Mouse (Mus musculus) forebrain, embryonic 13.5 days (tissue): ENCODE data around the gene Hecw1. TPM values are rescaled to one million over a fixed set of nuclear protein-coding genes. Genes with fewer than 3 reads are reported as not detected.

Source experiments
- ATAC-seq: fragments of 200-750 bp; cut with Nextera tagmentation; 2 replicates; pipeline ENCODE4 v1.8.0; 2017
- H3K27ac ChIP-seq: fragments of 300-500 bp; sonication (generic); 2 replicates; pipeline ENCODE4 v1.5.1; 2015; ENCODE audit warnings: inconsistent platforms, mild to moderate bottlenecking, moderate library complexity
- H3K27me3 ChIP-seq: fragments of 300-500 bp; sonication (generic); 2 replicates; pipeline ENCODE4 v1.6.1; 2015; ENCODE audit warnings: mild to moderate bottlenecking, inconsistent platforms
- H3K36me3 ChIP-seq: fragments of 300-500 bp; sonication (generic); 2 replicates; pipeline ENCODE4 v1.6.1; 2015; ENCODE audit warnings: mild to moderate bottlenecking, inconsistent platforms; ENCODE audit not compliant: poor library complexity, severe bottlenecking
- H3K4me1 ChIP-seq: fragments of 300-500 bp; sonication (generic); 2 replicates; pipeline ENCODE4 v1.6.1; 2015; ENCODE audit warnings: inconsistent platforms
- H3K4me2 ChIP-seq: fragments of 300-500 bp; sonication (generic); 2 replicates; pipeline ENCODE4 v1.6.1; 2015; ENCODE audit warnings: inconsistent platforms, mild to moderate bottlenecking, moderate library complexity
- H3K4me3 ChIP-seq: fragments of 300-500 bp; sonication (generic); 2 replicates; pipeline ENCODE4 v1.5.1; 2015; ENCODE audit warnings: mild to moderate bottlenecking, inconsistent platforms
- H3K9ac ChIP-seq: fragments of 300-500 bp; sonication (generic); 2 replicates; pipeline ENCODE4 v1.6.1; 2015; ENCODE audit warnings: mild to moderate bottlenecking, inconsistent platforms
- H3K9me3 ChIP-seq: fragments of 300-500 bp; sonication (generic); replicated peaks from 2 replicates; pipeline ENCODE4 v1.6.1; 2016; ENCODE audit warnings: inconsistent platforms
- WGBS: fragments of 180-500 bp; shearing (Covaris S2); methylation state at CpG from one replicate; pipeline ENCODE4 v1.1.7; 2015; 5-methylcytosine and 5-hydroxymethylcytosine counted together
- polyA plus RNA-seq: library from polyadenylated mRNA; unstranded; fragments of >200 nt; fragmentation: Nextera tagmentation; extraction: Ambion mirVana; gene quantifications from 2 replicates; pipeline ENCODE4 v1.2.1, GENCODE M21; 2015

Gene Hecw1
- polyA plus RNA-seq, 1 experiment from 2014 or later, result 23.8 TPM

DNA sequence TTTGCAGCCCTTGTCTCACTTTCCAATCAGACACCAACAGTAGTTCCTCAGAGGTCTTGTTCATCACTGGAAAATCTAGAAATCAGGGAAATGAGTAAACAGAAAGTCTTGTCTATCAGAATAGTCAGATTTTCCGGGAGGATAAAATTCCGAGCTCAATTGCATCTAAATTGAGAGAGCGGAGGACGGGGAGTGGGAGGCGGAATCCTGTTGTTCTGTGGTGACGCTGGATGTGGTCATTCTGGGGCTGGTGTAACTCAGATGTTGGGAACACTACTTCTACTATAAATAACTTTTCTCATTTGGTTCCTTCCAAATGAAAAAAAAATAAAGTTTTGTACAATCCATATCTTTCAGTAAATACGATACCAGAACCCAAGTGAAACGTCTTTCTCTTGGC is 24.2 kb downstream of the Hecw1 start:
- Histone ChIP-seq H3K4me3 (no peak overlapping the region), H3K27me3 (no peaks in the 10 kb centered on the region), H3K4me1 (0 out of 2 replicates have a peak, but pooled peaks cover 5% of the 10 kb centered on the region), H3K36me3 (no peaks in the 10 kb centered on the region), H3K4me2 (no peak overlapping the region), H3K9ac (no peak overlapping the region), H3K27ac (no peak overlapping the region), H3K9me3 (no peaks in the 10 kb centered on the region)
- ATAC-seq, result no peak
- 89% methylated on average over 8 of the region's 8 CpGs for WGBS

DNA sequence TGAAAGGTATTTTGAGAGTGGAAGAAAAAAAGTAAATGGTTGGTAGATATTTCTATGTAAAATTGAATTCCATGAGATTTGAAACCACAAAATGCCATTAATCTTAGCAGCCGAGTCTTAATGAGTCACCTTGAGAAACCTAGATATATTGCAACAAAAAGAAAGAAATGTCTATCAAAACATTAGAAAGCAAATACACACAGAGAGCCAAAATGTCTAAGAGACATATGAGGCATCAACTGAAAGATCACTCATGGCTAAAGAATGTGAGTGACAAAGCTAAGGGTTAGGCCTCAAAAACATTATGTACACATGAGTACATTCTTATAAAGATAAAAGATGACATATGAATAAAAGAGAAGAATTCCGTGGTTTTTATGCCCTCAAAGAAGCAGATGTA is 26.1 kb downstream of the Hecw1 start:
- no peaks in the 10 kb centered on the region for H3K9me3 ChIP-seq
- H3K27me3 ChIP-seq, result no peaks in the 10 kb centered on the region
- H3K36me3 ChIP-seq, result no peaks in the 10 kb centered on the region
- 81% methylated on average over 2 of the region's 2 CpGs for WGBS
- 0 out of 2 replicates have a peak, but pooled peaks cover 5% of the 10 kb centered on the region for H3K4me1 ChIP-seq
- no peak for ATAC-seq
- H3K9ac ChIP-seq, result no peak overlapping the region
- H3K27ac ChIP-seq, result no peak overlapping the region
- H3K4me2 ChIP-seq, result no peak overlapping the region
- no peak overlapping the region for H3K4me3 ChIP-seq

- WGBS, result 49% methylated on average over 2 of the region's 2 CpGs
- ATAC-seq, result peak; percentile 88
- H3K9ac ChIP-seq, result no peak overlapping the region
Measured at GRCm38 (mm10) chr13:14487812-14488211, 35.2 kb downstream of the Hecw1 start.

GRCm38 (mm10) chr13:14471121-14471520 is 51.9 kb downstream of the Hecw1 start:
- ATAC-seq, result no peak
- H3K9ac ChIP-seq, result no peak overlapping the region
- 80% methylated on average over 1 of the region's 1 CpGs for WGBS
- no peak overlapping the region for H3K27ac ChIP-seq
- no peaks in the 10 kb centered on the region for H3K36me3 ChIP-seq
- no peak overlapping the region for H3K4me3 ChIP-seq
- H3K9me3 ChIP-seq, result no peaks in the 10 kb centered on the region
- H3K27me3 ChIP-seq, result no peaks in the 10 kb centered on the region
- no peaks in the 10 kb centered on the region for H3K4me1 ChIP-seq
- H3K4me2 ChIP-seq, result no peak overlapping the region

More at GRCm38 (mm10) chr13:14487812-14488211, 35.2 kb downstream of the Hecw1 start:
- Histone ChIP-seq H3K27me3 (no peaks in the 10 kb centered on the region), H3K4me2 (no peak overlapping the region), H3K27ac (no peak overlapping the region), H3K9me3 (no peaks in the 10 kb centered on the region), H3K36me3 (no peaks in the 10 kb centered on the region), H3K4me1 (peaks cover 3% of the 10 kb centered on the region; the same call in 1 of the 2 replicates), H3K4me3 (no peak overlapping the region)

GRCm38 (mm10) chr13:14467517-14467916 is 55.5 kb downstream of the Hecw1 start:
- WGBS, result 66% methylated on average over 3 of the region's 3 CpGs
- no peak overlapping the region for H3K27ac ChIP-seq
- ATAC-seq, result no peak
- H3K4me3 ChIP-seq, result no peak overlapping the region
- no peak overlapping the region for H3K9ac ChIP-seq
- no peaks in the 10 kb centered on the region for H3K4me1 ChIP-seq
- H3K36me3 ChIP-seq, result no peaks in the 10 kb centered on the region
- H3K27me3 ChIP-seq, result no peaks in the 10 kb centered on the region
- no peak overlapping the region for H3K4me2 ChIP-seq
- no peaks in the 10 kb centered on the region for H3K9me3 ChIP-seq

GRCm38 (mm10) chr13:14461036-14461435 is 62.0 kb downstream of the Hecw1 start:
- H3K9ac ChIP-seq, result no peak overlapping the region
- no peaks in the 10 kb centered on the region for H3K36me3 ChIP-seq
- no peaks in the 10 kb centered on the region for H3K9me3 ChIP-seq
- no peak overlapping the region for H3K27ac ChIP-seq
- 86% methylated on average over 5 of the region's 5 CpGs for WGBS
- no peak overlapping the region for H3K4me3 ChIP-seq
- H3K4me1 ChIP-seq, result no peaks in the 10 kb centered on the region
- H3K4me2 ChIP-seq, result no peak overlapping the region
- H3K27me3 ChIP-seq, result no peaks in the 10 kb centered on the region
- ATAC-seq, result no peak

DNA sequence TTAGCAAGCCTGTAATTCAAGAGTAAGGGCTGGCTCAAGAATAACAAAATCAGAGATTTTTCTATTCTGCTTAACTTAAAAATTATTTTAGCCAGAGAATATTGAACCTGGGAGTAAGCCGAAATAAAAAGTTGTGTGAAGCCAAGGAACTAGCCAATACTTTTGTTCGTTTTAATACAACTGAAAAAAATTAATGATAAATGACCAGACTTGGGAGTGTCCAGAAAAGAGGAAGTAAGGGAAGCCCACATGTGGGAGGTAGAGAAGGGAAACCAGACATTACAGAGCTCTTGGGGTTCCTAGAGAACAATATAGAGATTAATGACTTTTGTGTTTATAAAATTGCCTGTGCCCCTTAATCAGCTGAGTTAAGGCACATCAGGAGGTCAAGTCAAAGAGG is 66.0 kb downstream of the Hecw1 start:
- no peaks in the 10 kb centered on the region for H3K9me3 ChIP-seq
- no peaks in the 10 kb centered on the region for H3K27me3 ChIP-seq
- WGBS, result 90% methylated on average over 2 of the region's 2 CpGs
- no peaks in the 10 kb centered on the region for H3K36me3 ChIP-seq
- ATAC-seq, result no peak
- H3K4me2 ChIP-seq, result no peak overlapping the region
- no peak overlapping the region for H3K9ac ChIP-seq
- H3K4me3 ChIP-seq, result no peak overlapping the region
- H3K4me1 ChIP-seq, result no peaks in the 10 kb centered on the region
- no peak overlapping the region for H3K27ac ChIP-seq

DNA sequence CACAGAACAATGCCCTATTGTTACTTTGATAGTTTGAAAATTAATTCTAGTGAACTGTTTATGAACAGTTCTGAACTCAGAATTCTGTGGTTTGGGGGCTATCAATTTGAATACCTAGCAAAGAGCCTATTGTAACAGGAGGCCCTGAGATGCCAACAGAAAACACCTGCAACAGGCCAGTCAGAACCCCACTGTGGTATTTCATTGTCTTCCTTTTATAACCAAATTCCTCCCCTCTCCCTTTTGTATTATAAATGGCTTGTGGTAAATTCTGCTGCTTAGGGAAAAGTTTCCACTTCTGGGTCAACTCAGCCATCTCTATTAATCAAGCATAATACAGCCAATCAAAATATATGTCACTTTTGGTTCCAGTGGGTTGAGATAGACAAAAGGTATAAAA is 83.5 kb downstream of the Hecw1 start:
- Histone ChIP-seq H3K9ac (no peak overlapping the region), H3K4me3 (no peak overlapping the region), H3K9me3 (no peaks in the 10 kb centered on the region), H3K36me3 (no peaks in the 10 kb centered on the region), H3K27ac (no peak overlapping the region), H3K4me2 (no peak overlapping the region), H3K27me3 (no peaks in the 10 kb centered on the region), H3K4me1 (no peaks in the 10 kb centered on the region)
- ATAC-seq, result no peak

GRCm38 (mm10) chr13:14428845-14429553 is 94.0 kb downstream of the Hecw1 start:
- no peaks in the 10 kb centered on the region for H3K9me3 ChIP-seq
- H3K27me3 ChIP-seq, result no peaks in the 10 kb centered on the region
- ATAC-seq, result no peak
- no peaks in the 10 kb centered on the region for H3K4me1 ChIP-seq
- H3K9ac ChIP-seq, result no peak overlapping the region
- H3K36me3 ChIP-seq, result no peaks in the 10 kb centered on the region
- H3K4me3 ChIP-seq, result no peak overlapping the region
- no peak overlapping the region for H3K4me2 ChIP-seq
- 92% methylated on average over 6 of the region's 6 CpGs for WGBS
- no peak overlapping the region for H3K27ac ChIP-seq

GRCm38 (mm10) chr13:14424836-14425235 is 98.2 kb downstream of the Hecw1 start:
- no peaks in the 10 kb centered on the region for H3K4me1 ChIP-seq
- H3K27me3 ChIP-seq, result no peaks in the 10 kb centered on the region
- no peaks in the 10 kb centered on the region for H3K9me3 ChIP-seq
- WGBS, result 86% methylated on average over 2 of the region's 2 CpGs
- no peak for ATAC-seq
- H3K4me2 ChIP-seq, result no peak overlapping the region
- no peaks in the 10 kb centered on the region for H3K36me3 ChIP-seq
- no peak overlapping the region for H3K9ac ChIP-seq
- H3K4me3 ChIP-seq, result no peak overlapping the region
- no peak overlapping the region for H3K27ac ChIP-seq

DNA sequence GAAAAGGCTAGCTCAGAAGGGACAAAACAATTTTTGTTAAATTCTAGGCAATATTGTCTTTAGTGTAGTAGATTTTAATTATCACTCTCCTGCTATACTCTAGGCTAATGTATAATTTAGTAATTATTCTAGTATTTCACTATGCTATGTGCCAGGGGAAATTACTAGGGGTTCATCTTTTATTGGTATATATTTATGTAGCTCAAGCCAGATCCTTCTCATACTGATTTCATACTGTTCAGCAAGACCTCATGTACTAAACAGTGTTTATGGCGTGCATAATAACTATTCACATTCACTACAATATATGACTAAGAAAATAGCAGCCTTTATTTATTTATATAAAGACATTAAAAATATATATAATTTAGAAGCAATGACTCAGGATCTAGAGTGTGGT is 109.6 kb downstream of the Hecw1 start:
- Histone ChIP-seq H3K4me1 (no peaks in the 10 kb centered on the region), H3K4me3 (no peak overlapping the region), H3K27ac (no peak overlapping the region), H3K4me2 (no peak overlapping the region), H3K9ac (no peak overlapping the region), H3K36me3 (no peaks in the 10 kb centered on the region), H3K9me3 (no peaks in the 10 kb centered on the region), H3K27me3 (no peaks in the 10 kb centered on the region)
- WGBS, result 88% methylated on average over 1 of the region's 1 CpGs
- ATAC-seq, result no peak

DNA sequence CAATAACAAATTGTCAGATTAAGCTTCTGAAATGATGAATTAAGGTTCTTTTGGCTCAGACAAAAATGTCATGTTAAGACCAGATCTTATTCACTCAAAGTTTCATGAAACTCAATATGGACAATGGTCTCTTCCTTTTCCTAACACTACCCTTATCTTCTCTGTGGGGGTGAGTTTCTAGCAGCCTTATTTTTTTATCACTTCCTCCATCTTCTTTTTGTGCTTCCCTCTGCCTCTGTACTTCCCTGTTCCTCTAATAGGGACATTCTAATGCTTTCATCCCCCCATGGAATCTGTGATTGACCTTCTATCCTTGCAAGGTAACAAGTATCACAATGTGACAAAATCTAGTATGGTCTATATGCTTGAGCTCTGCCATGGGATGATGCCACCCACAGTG is 148.6 kb downstream of the Hecw1 start:
- H3K27ac ChIP-seq, result no peak overlapping the region
- H3K4me2 ChIP-seq, result no peak overlapping the region
- H3K36me3 ChIP-seq, result no peaks in the 10 kb centered on the region
- H3K9me3 ChIP-seq, result no peaks in the 10 kb centered on the region
- no peak overlapping the region for H3K4me3 ChIP-seq
- H3K4me1 ChIP-seq, result no peaks in the 10 kb centered on the region
- H3K9ac ChIP-seq, result no peak overlapping the region
- ATAC-seq, result no peak
- H3K27me3 ChIP-seq, result no peaks in the 10 kb centered on the region

DNA sequence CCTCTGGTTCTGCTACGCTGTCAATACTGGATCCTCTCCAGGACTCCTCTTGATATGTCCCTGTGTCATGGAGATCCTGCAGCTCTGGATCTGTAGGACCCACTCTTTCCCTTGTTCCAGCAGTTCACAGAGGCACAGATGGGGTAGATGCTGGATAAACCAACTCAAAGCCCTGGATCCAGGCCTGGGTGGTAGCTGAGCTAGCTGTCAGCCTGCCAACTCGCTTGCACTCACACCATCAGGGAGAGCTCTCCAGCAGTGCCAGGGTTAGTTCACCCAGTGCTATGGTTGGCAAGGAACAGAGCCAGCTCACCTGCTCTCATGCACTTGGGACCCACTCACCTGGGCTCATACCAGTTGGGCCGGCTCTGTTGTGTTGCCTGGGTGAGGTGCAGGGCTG is 157.5 kb downstream of the Hecw1 start:
- no peak for ATAC-seq
- no peaks in the 10 kb centered on the region for H3K9me3 ChIP-seq
- WGBS, result 90% methylated on average over 3 of the region's 3 CpGs
- no peak overlapping the region for H3K9ac ChIP-seq
- H3K36me3 ChIP-seq, result 0 out of 2 replicates have a peak, but pooled peaks cover 2% of the 10 kb centered on the region
- H3K4me2 ChIP-seq, result no peak overlapping the region
- H3K27me3 ChIP-seq, result no peaks in the 10 kb centered on the region
- no peak overlapping the region for H3K27ac ChIP-seq
- no peak overlapping the region for H3K4me3 ChIP-seq
- no peaks in the 10 kb centered on the region for H3K4me1 ChIP-seq
